Mouse (Mus musculus): Measurements from ENCODE around the gene Tsacc. TPM values are rescaled to one million over a fixed set of nuclear protein-coding genes. Genes with fewer than 3 reads are reported as not detected.
"Not testable (repeated sequence)": the region's sequence is repeated elsewhere in the genome, so short reads cannot be mapped to it uniquely, and the experiment has no call there.

Tsacc gene
- polyA plus RNA-seq, 1 experiment: 0.12 TPM

DNA sequence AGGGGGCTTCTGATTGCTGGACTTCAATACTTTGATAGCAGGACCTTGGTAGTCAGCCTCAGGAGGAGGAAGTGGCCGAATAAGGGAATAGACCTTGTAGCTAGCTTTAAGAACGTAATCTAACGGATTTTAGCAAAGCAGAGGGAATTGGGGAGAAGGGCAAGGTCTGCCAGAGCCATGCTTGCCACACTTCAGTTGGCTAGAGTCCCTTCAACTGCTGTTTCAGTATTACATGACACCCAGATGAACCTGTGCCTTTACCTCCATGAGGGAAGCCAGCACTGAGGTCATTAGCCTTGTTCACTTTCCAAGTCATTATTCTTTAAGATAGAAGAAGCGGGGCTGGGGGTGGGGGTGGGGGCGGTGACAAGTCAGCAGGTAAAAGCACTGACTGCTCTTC lies 27.8 kb downstream of the Tsacc start:
- H3K4me3 ChIP-seq (replicated peaks): no peak overlapping the region
- peaks cover under 1% of the 10 kb centered on the region; the same call in 1 of the 2 replicates for H3K9me3 ChIP-seq (ENCODE audit: control insufficient read depth, low read length)

DNA sequence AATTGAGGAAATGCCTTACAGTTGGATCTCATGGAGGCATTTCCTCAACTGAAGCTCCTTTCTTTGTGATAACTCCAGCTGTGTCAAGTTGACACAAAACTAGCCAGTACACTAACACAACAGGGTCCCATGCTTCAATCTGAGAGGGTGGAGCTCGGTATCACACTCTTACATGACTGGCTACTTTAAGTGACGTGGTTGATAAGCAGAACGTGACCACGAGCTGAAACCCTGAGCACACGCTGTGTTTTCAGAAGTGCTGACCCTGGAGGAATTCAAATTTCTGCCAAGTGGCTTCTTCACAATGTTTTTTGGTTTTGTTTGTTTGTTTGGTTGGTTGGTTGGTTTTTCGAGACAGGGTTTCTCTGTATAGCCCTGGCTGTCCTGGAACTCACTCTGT lies 28.8 kb downstream of the Tsacc start:
- not testable (repeated sequence) for H3K4me3 ChIP-seq (replicated peaks); H3K36me3 ChIP-seq (ENCODE audit: control insufficient read depth); H3K4me1 ChIP-seq (ENCODE audit: control insufficient read depth); H3K27me3 ChIP-seq (ENCODE audit: control insufficient read depth); H3K9me3 ChIP-seq (ENCODE audit: control insufficient read depth, low read length)

More for the DNA sequence above, 27.8 kb downstream of the Tsacc start:
- no peaks in the 10 kb centered on the region for H3K36me3 ChIP-seq (ENCODE audit: control insufficient read depth)
- no peaks in the 10 kb centered on the region for H3K4me1 ChIP-seq (ENCODE audit: control insufficient read depth)
- no peaks in the 10 kb centered on the region; the same call in 1 of the 2 replicates for H3K27me3 ChIP-seq (ENCODE audit: control insufficient read depth)
- TF ChIP-seq GATA1 (IDR thresholded peaks at IDR 0.05; ENCODE audit: low read length) (no peak), TAL1 (IDR thresholded peaks at IDR 0.05; ENCODE audit: low read length) (no peak)

DNA sequence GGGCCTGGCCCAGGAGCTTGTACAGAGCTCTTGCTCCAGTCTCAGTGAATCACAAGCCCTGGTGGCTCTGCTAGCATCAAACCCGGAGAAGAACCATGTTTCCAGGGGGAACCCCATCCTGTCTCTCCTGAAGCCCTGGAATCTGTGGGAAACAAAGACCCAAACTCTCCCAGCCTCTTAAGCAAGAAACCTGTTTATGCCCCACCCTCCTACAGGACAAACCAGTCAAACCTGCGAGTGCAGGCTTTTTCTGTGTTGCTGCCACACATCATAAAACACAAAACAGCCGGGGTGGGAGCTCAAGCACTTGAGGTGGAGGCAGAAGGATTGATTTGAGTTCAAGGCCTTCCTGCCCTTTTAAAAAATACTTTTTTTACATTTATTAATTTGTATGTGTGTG lies 34.5 kb downstream of the Tsacc start:
- peaks cover 5% of the 10 kb centered on the region; the same call in 1 of the 2 replicates for H3K27me3 ChIP-seq (ENCODE audit: control insufficient read depth)
- H3K4me1 ChIP-seq (ENCODE audit: control insufficient read depth): no peaks in the 10 kb centered on the region
- no peaks in the 10 kb centered on the region for H3K36me3 ChIP-seq (ENCODE audit: control insufficient read depth)
- H3K9me3 ChIP-seq (ENCODE audit: control insufficient read depth, low read length): no peaks in the 10 kb centered on the region
- TF ChIP-seq GATA1 (IDR thresholded peaks at IDR 0.05; ENCODE audit: low read length) (no peak), TAL1 (IDR thresholded peaks at IDR 0.05; ENCODE audit: low read length) (no peak)
- H3K4me3 ChIP-seq (replicated peaks): no peak overlapping the region

DNA sequence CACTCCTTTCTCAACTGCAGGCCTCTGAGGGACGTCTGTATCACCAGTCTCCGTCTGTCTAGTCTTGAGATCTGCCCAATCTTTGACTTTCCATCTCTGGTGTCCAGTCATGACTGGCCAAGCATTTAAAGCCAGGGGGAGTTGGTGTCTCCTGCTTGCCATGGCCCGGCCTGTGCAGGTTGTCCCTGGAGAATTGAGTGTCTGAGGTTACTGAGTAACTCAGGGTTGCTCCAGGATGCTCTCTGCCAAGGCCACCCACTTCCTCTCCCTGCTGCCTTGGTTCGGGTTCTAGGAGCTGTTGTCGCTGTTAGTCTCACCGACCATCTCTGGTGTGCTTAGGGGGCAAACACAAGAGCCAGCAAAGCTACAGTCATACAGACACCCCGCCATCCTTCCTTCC lies 40.4 kb downstream of the Tsacc start:
- TF ChIP-seq TAL1 (IDR thresholded peaks at IDR 0.05; ENCODE audit: low read length): no peak
- no peak for TF ChIP-seq GATA1 (IDR thresholded peaks at IDR 0.05; ENCODE audit: low read length)
- Histone ChIP-seq H3K9me3 (ENCODE audit: control insufficient read depth, low read length) (no peaks in the 10 kb centered on the region), H3K4me3 (replicated peaks) (no peak overlapping the region), H3K4me1 (ENCODE audit: control insufficient read depth) (peaks cover 7% of the 10 kb centered on the region), H3K36me3 (ENCODE audit: control insufficient read depth) (no peaks in the 10 kb centered on the region), H3K27me3 (ENCODE audit: control insufficient read depth) (peaks cover 52% of the 10 kb centered on the region)

DNA sequence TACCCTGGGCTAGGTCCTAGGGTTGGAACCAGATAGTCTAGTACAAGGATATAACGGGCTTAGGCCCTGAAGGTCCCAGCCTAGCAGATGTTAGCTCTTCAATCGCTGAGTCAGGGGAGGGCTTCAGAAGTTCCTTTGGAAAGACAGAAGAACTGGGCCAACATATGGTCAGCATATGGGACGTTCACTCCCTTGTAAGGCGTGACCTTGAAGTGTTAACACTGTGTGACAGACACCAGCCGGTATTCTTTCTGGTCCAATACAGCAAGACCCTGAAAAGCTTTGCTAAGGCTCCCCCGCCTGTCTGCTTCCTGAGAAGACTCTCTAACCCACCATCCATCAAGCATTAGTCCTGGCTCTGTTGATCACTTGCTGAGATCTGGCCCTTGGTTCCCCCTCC lies 40.8 kb downstream of the Tsacc start:
- peaks cover 7% of the 10 kb centered on the region for H3K4me1 ChIP-seq (ENCODE audit: control insufficient read depth)
- H3K36me3 ChIP-seq (ENCODE audit: control insufficient read depth): no peaks in the 10 kb centered on the region
- TF ChIP-seq TAL1 (IDR thresholded peaks at IDR 0.05; ENCODE audit: low read length): no peak
- no peaks in the 10 kb centered on the region for H3K9me3 ChIP-seq (ENCODE audit: control insufficient read depth, low read length)
- no peak overlapping the region for H3K4me3 ChIP-seq (replicated peaks)
- peaks cover 52% of the 10 kb centered on the region for H3K27me3 ChIP-seq (ENCODE audit: control insufficient read depth)

DNA sequence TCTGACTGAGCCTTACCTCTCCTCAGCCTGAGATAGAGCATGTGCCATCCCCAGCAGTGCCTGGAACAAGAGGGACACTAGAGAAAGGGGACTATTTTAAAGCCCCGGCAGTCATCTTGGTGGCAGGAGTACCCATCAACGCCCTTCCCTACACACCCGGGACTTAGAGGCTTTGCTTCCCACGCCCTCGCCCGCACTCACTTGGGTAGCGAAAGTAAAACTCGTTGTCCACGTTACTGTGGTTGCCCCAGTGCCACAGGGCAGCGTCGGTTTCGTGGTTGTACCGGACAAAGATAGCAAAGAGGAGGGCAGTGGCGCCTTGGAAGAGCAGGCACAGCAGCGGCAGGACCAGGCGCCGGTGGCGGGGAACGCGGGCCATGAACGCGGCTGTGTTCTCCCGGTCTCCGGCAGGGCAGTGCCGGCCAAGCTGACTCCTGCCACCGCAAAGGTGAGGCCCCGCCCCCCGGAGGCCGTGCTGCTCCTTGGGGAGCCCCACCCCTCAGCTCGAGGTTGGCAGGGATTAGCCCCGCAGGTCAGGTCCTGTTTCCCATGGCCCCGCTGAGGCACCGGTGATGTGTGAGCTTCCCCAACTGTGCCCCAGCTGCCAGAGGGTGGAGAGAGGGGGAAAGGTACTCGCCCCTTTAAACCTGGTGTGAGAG lies 42.4 kb downstream of the Tsacc start, which contains the start of gene Rhbg:
Gene Rhbg, minus strand, starts transcription at position 442 of the 659 bp plus-strand sequence.
- Histone ChIP-seq H3K27me3 (ENCODE audit: control insufficient read depth) (peaks cover 52% of the 10 kb centered on the region), H3K9me3 (ENCODE audit: control insufficient read depth, low read length) (no peaks in the 10 kb centered on the region), H3K4me1 (ENCODE audit: control insufficient read depth) (peaks cover 7% of the 10 kb centered on the region), H3K4me3 (replicated peaks) (peak within 1 kb of the TSS; percentile 51), H3K36me3 (ENCODE audit: control insufficient read depth) (no peaks in the 10 kb centered on the region)
- TF ChIP-seq GATA1 (IDR thresholded peaks at IDR 0.05; ENCODE audit: low read length): no peak
- TF ChIP-seq TAL1 (IDR thresholded peaks at IDR 0.05; ENCODE audit: low read length): no peak

DNA sequence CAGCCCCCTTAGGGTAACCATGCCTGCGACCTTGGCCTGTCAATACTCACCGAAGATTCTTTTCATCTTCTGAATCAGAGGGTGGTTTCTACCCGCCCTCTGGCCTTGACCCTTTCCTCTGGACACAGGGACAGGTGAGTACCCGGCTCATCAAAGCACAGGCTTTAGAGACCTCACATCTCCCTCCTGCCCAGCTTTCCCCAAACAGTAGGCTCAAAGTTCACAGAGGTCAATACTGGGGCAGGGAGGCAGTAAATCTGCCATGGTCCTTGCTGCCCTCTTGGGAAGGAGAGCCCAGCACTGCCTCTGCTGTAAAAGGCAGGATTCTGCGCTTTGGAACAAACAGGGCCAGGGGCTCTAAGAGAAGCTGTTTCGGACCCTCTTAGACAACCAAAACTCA lies 44.1 kb downstream of the Tsacc start:
- Histone ChIP-seq H3K36me3 (ENCODE audit: control insufficient read depth) (no peaks in the 10 kb centered on the region; the same call in 1 of the 2 replicates), H3K4me1 (ENCODE audit: control insufficient read depth) (peaks cover 7% of the 10 kb centered on the region), H3K27me3 (ENCODE audit: control insufficient read depth) (peaks cover 51% of the 10 kb centered on the region), H3K9me3 (ENCODE audit: control insufficient read depth, low read length) (no peaks in the 10 kb centered on the region), H3K4me3 (replicated peaks) (no peak overlapping the region)
- TF ChIP-seq GATA1 (IDR thresholded peaks at IDR 0.05; ENCODE audit: low read length) (no peak), TAL1 (IDR thresholded peaks at IDR 0.05; ENCODE audit: low read length) (no peak)

DNA sequence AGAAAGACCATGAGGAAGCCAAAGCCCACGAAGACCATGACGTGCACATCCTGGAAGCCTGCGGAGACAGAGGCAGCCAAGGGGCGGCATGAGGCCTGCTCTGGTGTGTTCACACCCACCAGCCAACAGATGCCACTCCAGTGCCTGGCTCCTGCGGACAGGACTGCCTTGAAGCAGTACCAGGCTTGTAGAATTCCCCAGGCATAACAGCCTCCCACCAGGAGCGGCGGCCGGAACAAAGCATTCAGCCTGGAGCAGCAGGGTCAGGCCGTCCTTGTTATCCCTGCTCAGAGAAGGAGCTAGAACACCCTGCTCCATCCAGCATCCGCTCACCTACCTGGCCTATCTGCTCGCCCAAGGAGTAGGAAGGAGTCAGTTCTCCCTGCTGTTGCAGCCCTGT lies 48.4 kb downstream of the Tsacc start:
- TF ChIP-seq GATA1 (IDR thresholded peaks at IDR 0.05; ENCODE audit: low read length) (no peak), TAL1 (IDR thresholded peaks at IDR 0.05; ENCODE audit: low read length) (no peak)
- no peaks in the 10 kb centered on the region for H3K9me3 ChIP-seq (ENCODE audit: control insufficient read depth, low read length)
- no peaks in the 10 kb centered on the region for H3K4me1 ChIP-seq (ENCODE audit: control insufficient read depth)
- H3K27me3 ChIP-seq (ENCODE audit: control insufficient read depth): peaks cover 27% of the 10 kb centered on the region
- no peak overlapping the region for H3K4me3 ChIP-seq (replicated peaks)
- no peaks in the 10 kb centered on the region; the same call in 1 of the 2 replicates for H3K36me3 ChIP-seq (ENCODE audit: control insufficient read depth)

DNA sequence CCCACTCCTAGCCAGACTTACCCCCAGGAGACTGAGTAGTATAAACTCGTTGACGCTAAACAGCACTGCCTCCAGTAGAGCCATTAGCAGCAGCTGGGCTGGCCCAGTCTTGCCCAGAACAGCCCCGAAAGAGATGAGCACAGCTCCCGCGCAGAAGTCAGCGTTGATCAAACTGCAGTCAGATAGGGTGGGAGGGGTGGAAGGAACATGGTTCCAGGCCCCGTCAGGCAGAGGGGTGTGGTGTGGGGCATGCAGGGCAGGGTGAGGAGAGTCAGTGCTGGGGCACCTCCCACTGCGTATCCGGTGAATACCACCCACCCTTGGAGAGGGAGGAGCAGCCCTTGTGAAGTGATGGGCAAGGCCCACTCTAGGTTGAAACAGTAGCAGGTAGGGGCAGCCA lies 49.1 kb downstream of the Tsacc start:
- TF ChIP-seq GATA1 (IDR thresholded peaks at IDR 0.05; ENCODE audit: low read length) (no peak), TAL1 (IDR thresholded peaks at IDR 0.05; ENCODE audit: low read length) (no peak)
- Histone ChIP-seq H3K4me1 (ENCODE audit: control insufficient read depth) (no peaks in the 10 kb centered on the region), H3K36me3 (ENCODE audit: control insufficient read depth) (no peaks in the 10 kb centered on the region; the same call in 1 of the 2 replicates), H3K9me3 (ENCODE audit: control insufficient read depth, low read length) (no peaks in the 10 kb centered on the region), H3K4me3 (replicated peaks) (no peak overlapping the region), H3K27me3 (ENCODE audit: control insufficient read depth) (peaks cover 27% of the 10 kb centered on the region)

DNA sequence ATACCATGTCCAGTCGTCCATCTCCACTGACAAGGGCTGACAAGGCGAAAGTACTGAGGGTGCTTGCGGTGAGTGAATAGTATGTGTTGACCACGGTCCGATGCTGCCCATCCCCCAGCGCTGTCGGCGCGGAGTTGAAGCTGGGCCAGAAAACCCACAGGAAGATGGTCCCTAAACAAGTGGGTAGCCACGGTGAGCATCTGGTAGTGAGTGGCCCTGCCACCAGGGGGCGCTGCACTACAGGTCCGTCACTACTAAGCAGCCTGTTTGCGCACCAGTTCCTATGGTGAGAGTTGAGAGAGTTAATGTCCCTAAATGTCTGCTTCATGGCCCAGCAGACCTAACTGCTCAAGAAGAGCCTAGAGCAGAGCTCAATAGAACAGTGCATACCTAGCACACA lies 51.0 kb downstream of the Tsacc start:
- TF ChIP-seq TAL1 (IDR thresholded peaks at IDR 0.05; ENCODE audit: low read length) (no peak), GATA1 (IDR thresholded peaks at IDR 0.05; ENCODE audit: low read length) (no peak)
- H3K4me1 ChIP-seq (ENCODE audit: control insufficient read depth): no peaks in the 10 kb centered on the region
- no peaks in the 10 kb centered on the region; the same call in 1 of the 2 replicates for H3K36me3 ChIP-seq (ENCODE audit: control insufficient read depth)
- peaks cover 42% of the 10 kb centered on the region for H3K27me3 ChIP-seq (ENCODE audit: control insufficient read depth)
- no peak overlapping the region for H3K4me3 ChIP-seq (replicated peaks)
- H3K9me3 ChIP-seq (ENCODE audit: control insufficient read depth, low read length): peaks cover under 1% of the 10 kb centered on the region; the same call in 1 of the 2 replicates

Measured in erythroblast, embryonic 14.5 days (primary cell).